Mouse (Mus musculus) liver, embryonic 14.5 days (tissue): ENCODE data around the gene Mettl4.

Experiments used
- CTCF ChIP-seq: IDR thresholded peaks from 2 replicates; pipeline ENCODE4 v1.5.1; 2016; ENCODE audit warnings: antibody characterized with exemption, low read depth, control low read depth
- EP300 ChIP-seq: IDR thresholded peaks from 2 replicates; pipeline ENCODE4 v1.6.1; 2016; ENCODE audit warnings: antibody characterized with exemption, low read depth

DNA sequence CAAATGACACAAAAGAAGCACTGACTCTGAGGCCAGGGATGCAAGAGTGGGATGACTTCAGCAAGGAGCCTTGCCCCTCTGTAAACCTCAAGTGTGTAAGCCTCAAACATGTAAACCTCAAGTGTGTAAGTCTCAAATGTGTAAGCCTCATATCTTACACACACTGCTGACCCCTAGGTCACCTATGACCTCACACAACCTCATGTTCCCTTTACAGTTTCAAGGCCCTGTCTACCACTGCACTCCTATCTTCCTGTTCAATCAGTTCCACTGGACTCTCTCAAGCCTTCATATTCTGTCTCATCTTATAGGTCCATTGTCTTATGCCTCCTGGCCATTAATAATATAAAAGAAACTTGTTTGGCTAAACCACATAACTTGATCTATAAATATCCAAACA is 13.9 kb downstream of the Mettl4 start:
- no peak for TF ChIP-seq CTCF
- TF ChIP-seq EP300, result no peak
